Mouse (Mus musculus) activated CD4-positive, CD25-positive, alpha-beta regulatory T cell, adult 4 months (primary cell): ENCODE measurements around the gene Nudt14. TPM values are rescaled to one million over a fixed set of nuclear protein-coding genes. Genes with fewer than 3 reads are reported as not detected.

ENCODE experiments used
- ATAC-seq: one replicate; pipeline ENCODE4 v1.8.0; 2017
- polyA plus RNA-seq, 2 experiments: library from polyadenylated mRNA; unstranded; fragments of 100-300 nt; shearing (Covaris generic); gene quantifications; one replicate each; pipeline ENCODE4 v1.2.1; 2017

The Nudt14 gene
- polyA plus RNA-seq, 2 experiments from 2014 or later, result 39.0 to 46.2 TPM

DNA sequence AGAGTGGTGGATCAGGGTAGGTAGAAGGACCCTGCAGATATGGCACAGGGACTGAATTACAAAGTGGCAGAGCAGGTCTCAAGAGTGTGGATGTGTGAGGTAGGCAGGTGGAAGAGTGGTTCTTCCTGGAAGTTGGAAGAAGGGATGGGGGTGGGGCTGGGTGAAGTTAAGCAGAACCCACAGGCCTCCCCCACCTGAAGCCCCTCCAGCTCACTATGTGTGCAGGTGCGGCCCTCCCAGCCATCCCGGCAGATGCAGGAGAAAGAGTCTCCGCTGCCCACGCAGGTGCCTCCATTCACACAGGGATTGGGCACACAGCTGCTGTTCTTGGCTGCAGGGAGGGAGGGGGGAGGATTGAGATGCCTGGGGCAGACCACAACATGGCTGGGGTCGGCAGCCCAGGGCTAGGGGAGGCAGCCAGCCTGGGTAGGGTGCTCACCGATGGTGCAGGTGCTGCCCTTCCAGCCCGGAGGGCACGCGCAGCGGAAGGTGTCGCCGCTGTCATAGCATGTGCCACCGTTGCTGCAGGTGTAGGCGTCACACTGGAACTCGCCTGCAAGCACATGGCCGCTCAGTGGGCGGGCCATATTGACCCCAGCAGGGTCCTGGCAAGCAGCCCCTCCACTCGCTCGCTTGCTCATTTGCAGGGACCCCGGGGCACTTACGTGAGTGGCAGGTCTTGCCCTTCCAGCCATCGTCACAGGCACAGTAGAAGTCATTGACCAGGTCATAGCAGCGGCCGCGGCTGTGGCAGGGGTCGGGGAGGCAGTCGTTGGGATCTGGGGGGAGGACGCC lies 28.8 kb downstream of the Nudt14 start:
- no peak for ATAC-seq

DNA sequence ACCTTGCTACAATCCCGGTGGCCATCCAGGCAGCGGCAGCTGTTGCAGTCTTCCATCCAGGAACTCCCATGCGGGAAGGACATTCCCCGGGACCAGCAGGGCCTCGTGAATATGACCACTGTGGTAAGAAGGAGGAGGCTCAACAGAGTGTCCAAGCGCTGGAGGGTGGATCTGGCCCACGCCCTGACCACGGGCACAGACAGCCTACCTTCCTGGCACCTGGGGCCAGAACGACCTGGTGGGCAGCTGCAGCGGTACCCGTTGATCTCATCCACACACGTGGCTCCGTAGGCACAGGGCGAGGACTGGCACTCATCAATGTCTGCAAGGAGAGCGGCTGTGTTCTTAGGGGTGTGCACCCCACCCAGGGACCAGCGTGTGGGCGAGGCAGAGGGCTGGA lies 30.2 kb downstream of the Nudt14 start:
- ATAC-seq, result no peak

DNA sequence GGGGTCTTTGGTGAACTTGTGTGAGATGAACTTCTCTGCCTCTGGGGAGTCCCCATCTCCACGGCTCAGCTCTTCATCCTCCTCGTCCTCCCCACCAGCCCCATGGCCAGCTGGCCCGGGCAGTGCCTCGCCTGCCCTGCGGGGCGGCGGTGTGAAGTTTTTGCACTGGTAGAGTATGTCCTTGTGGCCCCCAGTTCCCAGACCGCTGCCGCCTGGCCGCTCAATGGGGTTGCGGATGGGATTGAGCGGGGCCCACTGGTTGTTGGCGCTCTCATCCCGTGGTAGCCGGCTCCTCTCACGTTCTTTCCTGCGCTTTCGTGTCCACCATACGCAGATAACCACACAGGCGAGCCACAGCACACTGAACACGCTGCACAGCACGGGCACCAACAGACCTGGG lies 32.9 kb downstream of the Nudt14 start:
- no peak for ATAC-seq

DNA sequence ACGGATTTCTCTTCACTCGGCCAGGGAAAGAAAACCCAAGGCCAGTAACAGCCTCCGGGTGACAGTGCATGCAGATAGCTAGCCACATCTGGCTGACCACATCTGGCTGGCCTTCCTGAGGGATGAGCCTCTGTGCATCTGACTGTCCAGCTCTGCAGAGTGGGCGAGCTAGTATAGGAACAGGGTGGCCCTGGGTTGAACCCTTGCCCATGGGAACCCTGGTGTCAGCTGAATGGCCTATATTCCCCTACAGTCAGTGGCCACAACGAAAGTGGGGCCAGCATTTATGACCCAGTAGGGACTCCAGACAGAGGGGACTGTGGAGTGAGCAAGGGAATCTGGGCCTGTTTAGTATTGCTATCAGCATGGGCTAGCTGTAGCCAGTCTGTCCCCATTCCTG lies 36.9 kb downstream of the Nudt14 start:
- ATAC-seq, result no peak

DNA sequence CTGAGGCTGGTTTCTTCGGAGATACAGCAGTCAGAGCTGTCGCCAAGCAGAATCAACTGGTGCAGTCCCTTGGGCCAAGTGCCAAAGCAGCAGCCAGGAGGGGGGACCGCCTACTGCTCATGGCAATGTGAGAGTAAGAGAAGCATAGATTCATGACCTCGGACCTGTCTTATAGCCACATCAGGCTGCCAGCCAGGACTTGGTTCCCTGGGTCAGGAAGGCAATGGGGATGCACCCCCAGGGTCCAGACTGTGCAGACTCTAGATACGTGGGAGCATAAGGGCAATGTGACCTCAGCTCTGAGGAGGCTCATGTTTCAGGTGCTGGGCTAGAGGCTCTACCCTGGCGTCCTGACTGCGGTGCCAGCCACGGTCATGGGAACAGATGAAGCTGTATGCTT lies 38.0 kb downstream of the Nudt14 start:
- ATAC-seq, result no peak

GRCm38 (mm10) chr12:112900641-112901040 lies 41.3 kb downstream of the Nudt14 start:
- ATAC-seq, result no peak

GRCm38 (mm10) chr12:112898960-112899359 lies 43.0 kb downstream of the Nudt14 start:
- no peak for ATAC-seq

DNA sequence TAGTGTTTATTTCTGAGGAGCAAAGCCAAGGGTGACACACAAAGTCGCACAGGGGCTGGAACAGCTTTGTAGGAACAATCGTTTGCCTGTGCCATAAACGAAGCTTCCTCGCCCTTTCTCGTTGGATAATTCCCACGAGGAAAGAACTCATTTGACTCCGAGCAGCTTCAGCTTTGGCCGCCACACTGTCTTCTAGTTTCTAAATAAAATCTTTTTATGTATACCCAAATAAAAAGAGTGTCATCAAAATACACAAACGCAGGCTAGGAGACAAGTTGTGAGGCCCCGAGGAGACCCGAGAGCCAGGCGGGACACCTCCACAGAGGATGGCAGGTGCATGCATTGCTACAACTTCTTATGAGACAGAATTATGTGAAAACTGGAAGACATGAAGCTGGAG lies 43.6 kb downstream of the Nudt14 start:
- ATAC-seq, result no peak

DNA sequence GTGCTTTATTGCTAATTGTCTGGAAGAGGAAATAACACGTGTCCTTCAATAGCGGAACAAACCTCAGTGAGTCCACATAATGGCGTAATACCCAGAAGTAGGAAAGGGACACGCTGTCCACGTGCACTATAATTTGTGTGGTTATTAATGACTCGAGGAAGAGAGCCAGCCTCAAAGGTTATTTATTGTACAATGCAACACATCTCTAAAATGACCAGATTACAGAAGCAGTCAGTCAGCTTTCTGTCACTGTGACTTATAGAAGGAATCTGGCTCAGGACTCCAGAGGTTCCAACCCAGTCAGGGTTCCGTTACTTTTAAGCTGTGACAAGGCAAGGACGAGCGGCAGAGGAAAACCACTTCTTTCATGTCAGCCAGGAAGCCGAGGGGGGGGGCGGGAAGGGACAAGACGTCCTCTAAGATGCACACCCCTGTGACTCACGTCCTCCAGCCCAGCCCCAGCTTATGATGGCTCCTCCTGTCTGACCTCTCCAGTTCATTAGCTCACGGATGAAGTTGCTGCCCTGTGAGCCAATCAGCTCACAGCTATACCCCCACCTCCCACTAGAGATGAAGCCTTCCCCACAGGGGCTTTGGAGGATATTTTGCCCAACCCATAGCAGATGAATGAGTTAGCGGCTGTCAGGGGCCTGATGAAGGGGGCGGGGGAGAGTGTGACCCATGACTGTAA lies 44.3 kb downstream of the Nudt14 start:
- ATAC-seq, result no peak

GRCm38 (mm10) chr12:112894969-112895368 lies 47.0 kb downstream of the Nudt14 start:
- no peak for ATAC-seq

DNA sequence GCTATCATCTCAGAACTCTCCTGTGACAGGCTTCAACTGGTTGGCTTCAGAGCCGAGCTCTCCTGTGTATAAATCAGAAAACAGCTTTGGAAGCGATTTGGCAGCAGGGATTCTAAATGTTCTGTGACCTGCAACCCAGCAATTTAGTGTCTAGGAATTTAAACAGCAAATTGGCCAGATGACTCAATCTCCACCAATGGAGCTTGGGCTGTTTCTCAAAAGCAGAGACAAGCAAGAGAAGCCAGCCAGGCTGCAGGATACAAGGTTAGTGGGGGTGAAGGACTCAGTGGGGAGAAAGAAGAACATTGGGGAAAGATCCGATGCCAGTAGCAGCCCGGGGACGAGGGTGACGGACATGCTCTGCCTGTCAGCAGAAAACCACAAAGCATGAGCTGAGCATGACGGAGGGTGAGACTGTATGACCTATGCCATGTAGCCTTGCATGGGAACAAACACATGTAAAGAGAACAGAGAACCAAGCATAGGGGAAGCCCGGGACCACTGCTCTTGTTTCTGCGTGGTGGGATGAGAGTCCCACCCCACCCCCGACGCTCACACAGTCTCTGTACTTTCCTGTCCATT lies 47.5 kb downstream of the Nudt14 start:
- ATAC-seq, result no peak

DNA sequence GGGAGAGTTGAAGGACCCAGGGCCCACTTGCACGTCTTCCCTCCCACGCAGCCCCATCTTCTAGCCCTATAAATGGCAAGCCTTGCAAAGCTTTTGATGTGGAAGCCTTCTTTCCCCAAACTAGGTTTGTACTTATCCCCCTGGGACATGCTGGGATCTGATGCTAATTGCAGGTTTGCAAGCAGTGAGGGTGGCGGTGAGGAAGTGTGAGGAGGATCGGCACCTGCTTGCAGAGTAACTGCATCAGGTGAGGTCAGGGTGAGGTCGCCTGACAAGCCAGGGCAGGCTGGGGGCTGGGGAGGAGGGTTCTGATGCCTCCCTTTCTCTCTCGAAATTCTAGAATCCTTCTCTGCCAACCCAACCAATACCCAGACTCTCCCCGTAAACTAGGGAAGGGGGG lies 56.5 kb downstream of the Nudt14 start:
- no peak for ATAC-seq

Other genes starting within 250 kb of the Nudt14 start
- 1 to 10 TPM; 2.3 to 2.5 TPM for gene Cep170b, start 221.7 kb downstream of the Nudt14 start, polyA plus RNA-seq
- 1 to 10 TPM in 1 of 2 experiments, under 1 TPM in 1; 0.50 to 4.7 TPM for gene Pld4, start 181.5 kb downstream of the Nudt14 start, polyA plus RNA-seq
- not detected for gene Ahnak2, start 139.5 kb downstream of the Nudt14 start, polyA plus RNA-seq
- gene Clba1, start 133.2 kb downstream of the Nudt14 start, polyA plus RNA-seq, result under 1 TPM in 1 of 2 experiments, not detected in 1; 0.24 TPM
- 10 to 100 TPM; 63.6 to 87.5 TPM for gene Cdca4, start 112.7 kb downstream of the Nudt14 start, polyA plus RNA-seq
- 10 to 100 TPM; 65.9 to 77.3 TPM for gene Gpr132, start 73.9 kb downstream of the Nudt14 start, polyA plus RNA-seq
- gene Jag2, start 12.3 kb downstream of the Nudt14 start, polyA plus RNA-seq, result under 1 TPM in 1 of 2 experiments, not detected in 1; 0.74 TPM
- 1 to 10 TPM; 8.3 to 8.9 TPM for gene Btbd6, start 34.4 kb upstream of the Nudt14 start, polyA plus RNA-seq
- gene Brf1, start 58.6 kb upstream of the Nudt14 start, polyA plus RNA-seq, result 10 to 100 TPM; 24.7 to 25.0 TPM
- gene Pacs2, start 72.4 kb upstream of the Nudt14 start, polyA plus RNA-seq, result 1 to 10 TPM; 5.4 to 6.6 TPM
- gene Tex22, start 132.4 kb upstream of the Nudt14 start, polyA plus RNA-seq, result under 1 TPM in 1 of 2 experiments, not detected in 1; 0.29 TPM
- 10 to 100 TPM; 12.9 to 16.0 TPM for gene Mta1, start 156.2 kb upstream of the Nudt14 start, polyA plus RNA-seq
- 1 to 10 TPM; 4.5 to 5.6 TPM for gene Crip2, start 198.1 kb upstream of the Nudt14 start, polyA plus RNA-seq
- 1,000 to 10,000 TPM; 1,240 to 2,098 TPM for gene Crip1, start 204.2 kb upstream of the Nudt14 start, polyA plus RNA-seq
- 1 to 10 TPM; 3.5 to 5.0 TPM for gene Tedc1, start 214.3 kb upstream of the Nudt14 start, polyA plus RNA-seq
- gene Tmem121, start 243.8 kb upstream of the Nudt14 start, polyA plus RNA-seq, result not detected